Mouse (Mus musculus): ENCODE results near the gene Sestd1.

Sestd1 gene

GRCm38 (mm10) chr2:77173821-77174220 is 106.6 kb downstream of the Sestd1 start:
- DNase-seq (ENCODE audit: low spot score): no peak

GRCm38 (mm10) chr2:77173366-77173765 is 107.0 kb downstream of the Sestd1 start:
- no peak for DNase-seq (ENCODE audit: low spot score)

GRCm38 (mm10) chr2:77172241-77172671 is 108.1 kb downstream of the Sestd1 start:
- peak; percentile 36 for DNase-seq (ENCODE audit: low spot score)

GRCm38 (mm10) chr2:77171444-77172240 is 108.8 kb downstream of the Sestd1 start:
- DNase-seq (ENCODE audit: low spot score): peak; percentile 64

GRCm38 (mm10) chr2:77170633-77171105 is 109.7 kb downstream of the Sestd1 start, which contains the start of gene Ccdc141:
Gene Ccdc141 (minus strand): TSS chr2:77170636.
- no peak for DNase-seq (ENCODE audit: low spot score)

- DNase-seq (ENCODE audit: low spot score): peak; percentile 54
Observed at GRCm38 (mm10) chr2:77169916-77170632, 110.3 kb downstream of the Sestd1 start.

- DNase-seq (ENCODE audit: low spot score): no peak
Observed at GRCm38 (mm10) chr2:77169218-77169617, 111.2 kb downstream of the Sestd1 start.

- no peak for DNase-seq (ENCODE audit: low spot score)
Observed at GRCm38 (mm10) chr2:77168781-77169180, 111.6 kb downstream of the Sestd1 start.

- no peak for DNase-seq (ENCODE audit: low spot score)
Observed at GRCm38 (mm10) chr2:77168081-77168685, 112.2 kb downstream of the Sestd1 start.

- DNase-seq (ENCODE audit: low spot score): no peak
Observed at GRCm38 (mm10) chr2:77166366-77166765, 114.0 kb downstream of the Sestd1 start.

GRCm38 (mm10) chr2:77164662-77165061 is 115.7 kb downstream of the Sestd1 start:
- DNase-seq (ENCODE audit: low spot score): no peak

GRCm38 (mm10) chr2:77163381-77163780 is 117.0 kb downstream of the Sestd1 start:
- no peak for DNase-seq (ENCODE audit: low spot score)

GRCm38 (mm10) chr2:77162135-77162534 is 118.3 kb downstream of the Sestd1 start:
- no peak for DNase-seq (ENCODE audit: low spot score)

GRCm38 (mm10) chr2:77157546-77157945 is 122.8 kb downstream of the Sestd1 start:
- DNase-seq (ENCODE audit: low spot score): no peak

GRCm38 (mm10) chr2:77154080-77154479 is 126.3 kb downstream of the Sestd1 start:
- DNase-seq (ENCODE audit: low spot score): no peak

GRCm38 (mm10) chr2:77151255-77151654 is 129.1 kb downstream of the Sestd1 start:
- DNase-seq (ENCODE audit: low spot score): no peak

- DNase-seq (ENCODE audit: low spot score): no peak
Observed at GRCm38 (mm10) chr2:77149576-77149975, 130.8 kb downstream of the Sestd1 start.

- no peak for DNase-seq (ENCODE audit: low spot score)
Observed at GRCm38 (mm10) chr2:77148215-77148614, 132.2 kb downstream of the Sestd1 start.

- DNase-seq (ENCODE audit: low spot score): no peak
Observed at GRCm38 (mm10) chr2:77146968-77147367, 133.4 kb downstream of the Sestd1 start.

GRCm38 (mm10) chr2:77146291-77146690 is 134.1 kb downstream of the Sestd1 start:
- DNase-seq (ENCODE audit: low spot score): no peak

- no peak for DNase-seq (ENCODE audit: low spot score)
Observed at GRCm38 (mm10) chr2:77143536-77143935, 136.9 kb downstream of the Sestd1 start.

GRCm38 (mm10) chr2:77138879-77139278 is 141.5 kb downstream of the Sestd1 start:
- DNase-seq (ENCODE audit: low spot score): no peak

GRCm38 (mm10) chr2:77134906-77135305 is 145.5 kb downstream of the Sestd1 start:
- no peak for DNase-seq (ENCODE audit: low spot score)

Data from embryo, embryonic 10 days (tissue).